Mouse (Mus musculus): Measurements from ENCODE around the gene Fam241a.
A peak's percentile ranks its signal among the peaks of the same experiment; 100 is the strongest.

Gene Fam241a

DNA sequence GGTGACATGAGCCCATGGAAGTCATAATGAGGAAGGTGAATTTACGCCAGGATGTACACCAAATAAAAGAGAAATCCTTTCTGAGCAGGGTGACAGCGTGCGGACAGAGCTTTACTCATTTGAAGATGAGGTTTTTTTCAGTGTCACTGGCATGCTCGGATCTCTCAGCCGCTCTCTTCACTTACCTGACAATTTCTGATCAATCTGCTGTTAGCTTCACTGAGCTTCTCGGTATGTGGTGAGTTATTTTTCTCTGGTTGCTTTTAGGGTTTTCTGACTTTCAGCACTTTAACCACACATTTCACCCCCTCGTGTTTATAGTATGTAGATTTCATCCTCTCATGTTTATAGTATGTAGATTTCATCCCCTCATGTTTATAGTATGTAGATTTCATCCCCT lies 21.1 kb downstream of the Fam241a start:
- no peak for DNase-seq (ENCODE audit: low spot score in 2 of 2)

DNA sequence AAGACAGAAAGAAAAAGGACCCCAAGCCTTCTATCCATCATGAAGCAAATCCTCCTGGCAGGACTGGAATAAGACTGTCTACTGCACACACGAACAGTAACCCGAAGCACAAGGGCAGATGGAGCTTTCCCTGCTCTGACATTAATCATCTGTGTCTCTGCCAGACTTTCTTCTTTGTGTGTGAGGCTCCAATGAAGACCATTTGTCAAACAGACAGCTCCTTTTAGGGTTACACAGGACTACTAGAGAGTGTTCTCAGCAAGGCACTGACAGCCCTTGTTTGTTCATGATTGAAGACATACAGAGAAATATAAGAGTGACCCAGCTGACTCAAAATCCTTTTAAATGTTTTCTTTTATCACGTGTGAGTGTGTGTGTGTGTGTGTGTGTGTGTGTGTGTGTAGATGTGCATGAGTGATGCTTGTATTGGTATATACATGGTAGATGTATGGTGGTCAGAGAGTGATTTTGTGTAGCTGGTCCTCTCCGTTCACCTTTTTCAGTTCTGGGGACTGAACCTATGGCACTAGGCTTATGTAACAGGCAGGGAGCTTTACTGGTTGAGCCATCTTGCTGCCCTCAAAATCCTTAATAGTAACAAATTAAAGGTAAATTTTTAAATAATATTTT lies 21.8 kb downstream of the Fam241a start:
- no peak for DNase-seq (ENCODE audit: low spot score in 2 of 2)

DNA sequence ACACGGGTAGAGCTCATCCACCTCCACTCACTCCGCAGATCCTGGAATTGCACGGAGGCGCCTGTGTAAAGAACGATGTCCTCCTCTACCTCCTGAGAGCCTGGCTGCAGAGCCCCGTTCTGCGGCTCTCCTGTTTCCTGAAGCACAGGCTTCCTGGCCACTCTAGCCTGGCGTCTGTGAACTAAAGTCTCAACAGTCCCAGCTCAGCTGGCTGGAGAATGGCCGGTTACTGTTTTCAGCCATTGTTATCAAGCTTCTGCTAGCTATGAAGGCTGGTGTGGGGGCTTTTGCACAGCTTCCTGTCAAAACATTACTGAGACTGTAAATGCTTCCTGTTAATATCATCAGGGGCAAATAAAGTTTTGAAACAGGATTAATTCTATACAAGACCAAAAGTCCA lies 24.5 kb downstream of the Fam241a start:
- no peak for DNase-seq (ENCODE audit: low spot score in 2 of 2)

DNA sequence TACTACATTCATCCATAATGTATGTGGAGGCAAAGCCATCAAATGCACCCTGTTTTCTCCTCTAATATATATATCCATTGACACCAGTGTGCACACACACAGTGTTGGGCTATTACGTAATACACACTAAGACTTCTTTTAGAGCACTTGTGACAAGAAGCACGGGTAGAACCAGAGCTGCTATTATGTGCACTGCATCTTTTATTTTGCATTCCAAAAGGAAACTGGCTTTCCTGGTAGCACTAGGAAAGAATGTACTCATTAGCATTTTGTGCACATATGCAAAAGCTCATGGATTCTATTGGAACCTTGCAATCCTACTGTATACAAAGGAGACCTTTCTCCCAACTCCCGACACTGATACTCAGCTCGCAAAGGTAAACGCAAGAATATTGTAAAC lies 27.2 kb downstream of the Fam241a start:
- DNase-seq (ENCODE audit: low spot score in 2 of 2), result no peak

DNA sequence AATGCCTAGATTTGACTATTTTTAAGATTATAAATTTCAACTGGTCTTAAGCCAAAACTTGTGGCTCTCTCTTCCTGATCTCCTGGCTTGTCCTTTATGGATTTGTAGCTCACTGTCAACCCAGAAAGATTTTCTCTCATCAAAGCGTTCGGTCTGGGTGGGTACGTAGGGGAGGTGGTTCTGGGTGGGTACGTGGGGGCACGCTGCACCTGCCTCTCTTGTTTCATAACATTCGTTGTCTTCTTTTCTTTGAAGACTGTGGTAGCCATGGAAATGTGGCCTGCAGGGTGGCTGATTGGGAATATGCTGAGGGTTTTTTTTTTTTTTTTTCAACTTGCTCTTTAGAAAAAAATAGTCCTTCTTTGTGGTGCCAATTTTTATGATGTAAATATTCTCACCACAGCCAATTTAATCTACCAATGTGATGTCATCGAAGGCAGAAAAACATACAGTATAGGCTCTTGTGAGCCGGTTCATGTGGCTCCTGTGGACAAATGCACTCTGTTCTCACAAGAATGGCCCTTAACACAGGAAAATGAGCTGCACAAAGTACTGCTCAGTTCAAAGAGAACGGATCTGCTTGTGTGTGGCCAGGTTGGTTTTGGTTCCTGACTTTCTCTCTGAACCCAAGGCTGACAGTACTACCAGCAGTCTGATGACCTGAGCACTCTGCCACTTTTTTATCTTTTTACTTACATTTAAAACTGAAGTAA lies 27.9 kb downstream of the Fam241a start:
- DNase-seq (ENCODE audit: low spot score in 2 of 2), result no peak

DNA sequence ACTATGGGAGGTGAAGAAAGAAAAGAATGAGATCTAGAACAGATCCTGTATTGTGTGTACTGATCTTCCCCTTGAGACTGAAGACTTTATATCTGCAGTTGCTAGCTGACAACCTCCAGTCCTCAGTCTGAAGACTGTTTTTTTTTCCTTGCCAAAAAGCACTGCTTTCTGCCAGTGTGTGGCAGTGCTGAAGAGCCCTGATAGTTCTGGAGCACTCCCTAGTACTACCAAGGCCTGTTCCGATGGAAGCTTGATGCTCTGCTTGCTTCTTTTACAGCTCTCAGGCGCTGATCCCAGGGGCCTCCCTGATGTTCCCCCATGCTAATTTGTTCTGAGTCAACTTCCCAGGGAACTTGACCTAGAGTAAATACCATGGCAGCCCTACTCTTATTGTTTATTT lies 31.9 kb downstream of the Fam241a start:
- no peak for DNase-seq (ENCODE audit: low spot score in 2 of 2)

DNA sequence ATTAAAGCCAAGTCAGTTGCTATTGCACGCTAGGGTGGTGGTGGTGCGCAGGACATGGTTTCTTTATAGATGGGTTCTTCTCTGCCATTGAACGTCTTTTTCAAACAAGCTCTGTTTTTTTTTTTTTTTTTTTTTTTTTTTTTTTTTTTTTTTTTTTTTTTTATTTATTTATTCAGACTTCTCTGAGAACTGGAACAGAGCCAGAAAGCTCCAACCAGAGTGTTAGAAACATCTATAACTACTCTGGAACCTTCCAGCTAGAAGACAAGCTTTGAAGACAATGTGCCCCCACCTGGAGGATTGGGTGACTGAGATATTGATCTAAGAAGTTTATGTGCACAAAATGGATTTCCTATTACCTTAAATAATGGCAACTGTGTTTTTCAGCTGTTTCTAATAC lies 32.6 kb downstream of the Fam241a start:
- no peak for DNase-seq (ENCODE audit: low spot score in 2 of 2)

DNA sequence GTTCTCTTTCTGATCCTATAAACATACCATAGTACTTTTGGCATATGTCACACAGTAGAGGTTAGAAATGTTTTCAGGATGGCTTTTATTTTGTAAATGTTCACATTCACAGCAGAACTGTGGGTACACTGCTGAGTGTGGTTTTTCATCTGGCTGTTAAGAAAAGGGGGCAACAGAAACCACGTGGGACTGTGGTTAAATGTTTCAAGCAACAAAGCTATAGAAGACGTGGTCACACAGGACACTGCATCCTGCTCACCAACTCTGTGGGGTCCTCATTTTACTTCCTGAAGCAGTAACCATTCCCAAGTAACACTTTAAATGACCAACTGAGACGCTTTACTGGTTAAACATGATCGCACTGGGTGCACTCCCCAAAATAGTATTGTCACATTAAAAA lies 33.6 kb downstream of the Fam241a start:
- DNase-seq (ENCODE audit: low spot score in 2 of 2), result no peak

DNA sequence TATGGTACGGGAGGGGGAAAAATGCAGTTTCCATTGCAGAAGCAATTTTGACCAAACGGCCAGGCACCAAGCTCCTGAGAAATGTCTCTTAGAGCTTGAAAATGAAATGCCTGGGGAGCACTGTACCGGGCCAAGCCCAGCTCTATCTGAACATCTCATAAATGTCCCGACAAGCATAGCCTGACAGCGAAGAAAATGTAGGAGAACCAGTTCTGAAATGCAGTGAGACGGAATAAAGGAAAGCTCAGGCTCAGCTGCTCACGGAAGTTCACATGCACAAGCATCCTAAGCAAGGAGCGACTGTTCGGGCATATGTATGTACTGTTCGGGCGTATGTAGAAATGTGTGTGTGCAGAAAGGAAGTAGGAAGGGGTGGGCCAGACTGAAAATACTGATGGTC lies 34.8 kb downstream of the Fam241a start:
- no peak for DNase-seq (ENCODE audit: low spot score in 2 of 2)

DNA sequence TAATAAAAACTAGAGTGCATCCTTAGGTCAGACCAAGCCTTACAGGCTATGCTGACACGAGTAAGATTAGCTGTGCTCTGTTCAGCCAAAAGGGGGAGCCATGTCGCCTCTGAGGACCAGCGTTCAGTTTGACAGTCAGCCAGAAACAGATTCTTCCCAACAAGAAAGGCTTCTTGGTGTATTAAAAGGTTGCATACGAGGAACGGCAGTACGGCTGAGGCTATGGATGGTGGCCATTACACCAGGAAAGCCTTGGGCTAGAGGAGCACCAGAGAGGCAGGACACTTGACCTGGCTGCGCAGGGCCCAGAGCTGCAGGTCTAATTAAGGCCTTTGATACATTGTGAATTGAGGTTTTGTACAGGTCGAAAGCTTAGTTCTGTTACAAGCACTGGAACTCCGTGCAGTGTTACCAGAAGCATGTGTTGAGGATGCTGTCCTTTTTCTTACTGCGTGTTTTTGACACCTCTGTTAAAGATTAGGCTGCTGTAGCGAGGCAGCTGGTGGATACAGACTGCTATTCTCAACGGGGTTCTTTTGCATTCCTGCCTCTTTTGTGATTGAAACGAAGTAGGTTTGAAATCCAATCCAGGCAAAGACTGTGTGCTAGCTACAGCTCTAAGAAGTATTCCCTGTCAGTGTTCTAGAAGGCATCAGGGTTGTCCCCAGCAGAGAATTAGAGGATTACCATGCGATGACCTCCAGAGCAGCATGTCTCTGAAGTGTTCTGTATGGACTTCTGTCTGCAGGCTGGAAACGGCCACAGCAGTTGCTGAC lies 42.5 kb downstream of the Fam241a start:
- peak; percentile 33 to 37 for DNase-seq (ENCODE audit: low spot score in 2 of 2)

DNA sequence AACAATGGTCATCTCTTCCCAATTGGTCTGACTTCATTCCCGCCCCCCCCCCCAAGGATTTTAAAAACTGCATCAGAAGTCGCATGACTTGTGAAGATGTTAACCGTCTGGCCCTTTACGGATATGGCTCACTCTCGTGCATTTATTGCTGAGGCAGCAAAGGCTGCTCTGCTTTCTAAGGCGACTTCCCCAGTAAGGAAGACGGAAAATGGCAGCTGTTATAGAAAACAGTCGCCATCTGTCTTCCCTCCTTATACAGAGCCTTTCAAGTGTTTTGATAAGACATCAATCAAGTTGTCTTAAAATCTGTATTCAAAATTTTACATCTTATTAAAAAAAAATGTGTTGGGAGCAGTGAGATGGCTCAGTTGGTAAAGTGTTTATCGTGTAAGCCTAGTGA lies 43.4 kb downstream of the Fam241a start:
- DNase-seq (ENCODE audit: low spot score in 2 of 2), result no peak

DNA sequence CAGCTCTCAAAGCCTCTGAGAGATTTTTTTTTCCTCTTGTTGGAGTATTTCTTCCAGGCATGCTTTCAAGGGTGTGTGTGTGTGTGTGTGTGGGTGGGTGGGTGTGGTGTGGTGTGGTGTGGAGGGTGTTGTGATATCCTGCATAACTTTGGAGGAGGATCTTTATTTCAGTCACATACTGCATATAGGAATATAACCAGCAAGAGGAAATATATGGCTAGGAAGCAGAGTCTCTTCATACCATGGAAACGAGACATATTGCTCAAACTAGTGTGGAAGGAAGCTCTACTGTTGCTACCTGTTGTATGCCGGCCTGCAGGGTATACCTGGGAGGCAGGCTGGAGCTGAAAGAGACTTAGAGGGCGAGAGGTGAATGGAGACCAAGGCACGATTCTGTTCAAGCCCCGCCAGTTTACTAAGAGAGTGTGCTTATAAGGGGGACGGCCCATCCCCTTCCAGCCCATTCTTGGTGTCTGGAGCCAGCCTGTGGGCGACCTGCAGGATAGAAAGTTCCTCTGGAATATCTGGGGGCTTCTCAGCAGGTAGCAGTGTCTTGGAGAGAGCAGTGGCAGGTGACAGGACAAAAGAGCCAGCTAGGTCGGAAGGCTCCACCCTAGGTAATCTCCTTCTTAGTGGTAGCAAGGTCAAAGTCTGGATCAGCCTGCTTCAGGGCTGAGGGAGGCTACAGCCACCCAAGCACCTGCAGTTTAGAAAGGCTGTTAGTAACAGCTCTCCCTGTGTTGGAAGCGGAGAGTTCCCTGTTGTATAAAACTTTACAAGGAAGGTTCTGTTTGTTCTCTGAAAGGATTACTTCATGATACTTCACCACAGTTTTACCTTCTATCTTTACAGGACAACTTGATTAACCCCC lies 45.1 kb downstream of the Fam241a start:
- no peak for DNase-seq (ENCODE audit: low spot score in 2 of 2)

DNA sequence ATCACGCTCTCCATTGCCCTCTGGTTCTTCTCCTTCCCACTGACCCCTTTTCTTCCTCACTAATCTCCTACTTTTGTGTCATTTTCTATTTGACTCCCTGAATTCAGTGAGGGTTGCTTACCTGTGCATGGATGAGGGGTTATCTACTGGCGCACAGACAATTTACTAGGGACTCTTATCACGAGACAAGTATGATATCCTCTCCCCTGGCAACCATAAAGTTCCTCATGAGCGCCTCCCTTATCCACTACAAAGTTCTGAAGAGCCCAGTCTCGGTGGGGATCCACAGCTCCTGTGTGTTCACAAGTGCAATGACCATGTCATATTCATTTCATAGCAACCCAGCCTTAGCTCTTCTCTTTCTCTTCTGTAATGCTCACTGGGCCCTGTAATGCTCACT lies 46.2 kb downstream of the Fam241a start:
- DNase-seq (ENCODE audit: low spot score in 2 of 2), result no peak

DNA sequence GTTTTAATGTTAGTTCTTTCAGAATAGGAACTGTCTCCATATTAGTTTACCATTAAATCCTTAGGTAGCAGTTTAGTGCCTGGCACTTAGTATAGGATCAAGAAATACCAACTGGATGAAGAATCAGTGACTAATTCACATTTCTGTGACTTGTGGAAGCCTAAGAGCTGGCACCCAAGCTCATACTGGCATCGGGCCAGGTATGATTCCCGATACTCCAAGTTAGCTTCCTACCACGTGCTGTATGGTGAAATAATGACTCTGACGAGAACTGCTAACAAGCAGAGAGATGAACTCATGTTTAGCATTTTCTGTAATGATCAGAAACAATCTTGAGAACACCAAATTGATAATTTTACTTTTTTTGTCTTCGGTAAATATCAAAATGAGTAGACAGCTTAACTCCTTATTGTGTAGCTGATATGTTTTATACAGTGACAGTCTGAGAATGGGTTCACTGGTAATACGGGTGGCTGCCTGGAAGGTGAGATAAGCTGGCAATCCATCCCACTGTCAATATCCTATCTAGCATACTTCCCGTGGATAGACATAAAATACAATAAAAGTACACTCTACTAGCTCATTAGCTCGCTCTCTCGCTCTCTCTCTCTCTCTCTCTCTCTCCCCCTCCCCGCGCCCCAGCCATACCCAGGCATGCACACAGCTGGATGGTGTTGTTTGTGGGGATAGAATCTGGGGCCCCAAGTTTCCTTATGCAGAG lies 47.9 kb downstream of the Fam241a start:
- no peak for DNase-seq (ENCODE audit: low spot score in 2 of 2)

DNA sequence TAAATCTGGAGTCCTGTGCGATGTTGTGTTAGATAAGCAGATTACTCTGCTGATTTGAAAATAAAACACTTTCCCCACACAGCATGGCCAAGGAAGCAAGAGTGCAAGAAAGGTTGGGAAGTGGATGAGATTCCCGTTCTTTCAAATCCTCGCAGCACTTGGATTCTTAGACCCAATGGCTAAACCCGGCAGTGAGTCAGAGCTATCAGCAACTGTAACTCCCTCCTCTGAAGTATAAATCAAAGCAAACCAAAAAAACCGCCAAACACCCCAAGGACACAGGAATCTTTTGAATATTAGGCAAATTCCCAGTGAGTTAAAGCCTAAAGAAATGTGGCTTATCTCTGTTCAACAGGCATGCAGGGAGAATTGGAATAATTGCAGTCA lies 52.2 kb downstream of the Fam241a start:
- DNase-seq (ENCODE audit: low spot score in 2 of 2), result no peak

DNA sequence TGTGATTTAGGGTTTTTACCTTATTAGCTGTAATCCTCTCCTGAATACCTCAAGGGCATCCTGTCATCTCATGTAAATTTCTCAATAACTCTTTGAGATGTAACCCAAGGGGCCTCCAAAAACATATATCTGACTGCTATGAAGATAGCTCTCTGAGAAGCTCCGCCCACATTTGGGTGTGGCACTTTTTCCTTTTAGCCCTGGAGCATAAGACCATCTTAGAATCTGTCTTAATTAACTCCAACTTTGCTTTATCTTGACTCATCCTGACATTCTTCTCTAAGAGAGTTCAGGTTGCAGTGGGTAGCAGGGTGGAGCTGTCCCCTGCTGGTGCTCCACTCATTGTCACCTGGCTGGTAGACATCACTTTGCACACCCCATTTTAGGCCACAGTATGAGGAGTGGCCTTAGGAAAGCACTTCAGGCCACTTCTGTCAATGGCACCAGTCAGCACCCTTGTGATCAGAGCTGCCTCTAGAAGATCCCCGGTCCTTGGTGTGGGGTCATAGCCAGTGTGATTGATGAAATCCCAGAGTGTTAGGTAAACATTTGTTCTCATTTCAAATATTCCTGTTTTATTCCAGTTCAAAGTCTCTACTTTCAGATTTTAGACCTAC lies 52.7 kb downstream of the Fam241a start:
- no peak for DNase-seq (ENCODE audit: low spot score in 2 of 2)

DNA sequence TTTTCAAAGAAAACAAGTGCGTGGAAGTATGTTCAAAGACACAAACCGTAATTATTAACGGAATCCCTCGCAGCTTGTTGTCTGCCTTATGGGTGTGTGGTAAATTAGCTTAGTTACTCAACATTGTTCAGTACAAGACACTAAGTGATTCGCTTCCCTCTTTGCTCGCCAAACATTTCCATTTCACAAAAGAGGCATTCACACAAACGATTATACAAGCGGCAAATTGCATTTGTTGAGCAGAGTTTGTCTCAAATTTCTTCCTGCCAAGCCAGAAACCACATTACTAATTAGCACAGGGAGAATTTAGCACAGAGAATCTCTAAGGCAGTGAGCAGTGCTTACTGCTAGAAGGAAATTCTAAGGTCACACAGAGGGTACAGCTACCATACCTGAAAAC lies 54.2 kb downstream of the Fam241a start:
- DNase-seq (ENCODE audit: low spot score in 2 of 2), result no peak

DNA sequence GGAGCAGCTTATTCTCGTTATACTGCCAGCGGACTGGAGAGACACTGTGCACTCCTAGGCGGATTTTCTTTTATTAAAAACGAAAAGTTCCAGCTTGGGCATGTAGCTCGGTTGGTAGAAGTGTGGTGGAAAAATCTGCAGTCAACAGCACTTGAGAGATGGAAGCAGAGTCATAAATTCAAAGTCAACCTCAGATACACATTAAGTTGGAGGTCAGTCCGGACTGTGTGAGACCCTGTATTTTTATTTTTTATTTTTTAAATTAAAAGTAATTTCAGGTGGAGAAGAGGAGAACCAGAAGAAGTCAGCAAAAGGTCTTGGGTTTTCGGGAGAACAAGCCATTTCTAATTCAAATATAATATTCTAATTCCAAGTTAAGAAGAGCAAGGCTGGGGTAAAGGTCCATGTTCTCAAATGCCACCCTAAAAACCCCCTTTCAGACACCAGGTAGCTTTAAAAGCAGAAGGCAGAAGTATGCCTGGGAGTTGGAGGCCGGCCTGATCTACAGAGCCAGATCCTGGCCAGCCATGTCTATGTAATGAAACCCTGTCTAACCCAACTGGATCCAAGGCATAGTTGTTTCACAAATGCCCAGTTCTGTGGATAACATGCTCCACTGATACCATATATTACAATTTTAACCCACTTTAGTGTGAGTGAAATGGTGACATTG lies 58.0 kb downstream of the Fam241a start:
- DNase-seq (ENCODE audit: low spot score in 2 of 2), result no peak

DNA sequence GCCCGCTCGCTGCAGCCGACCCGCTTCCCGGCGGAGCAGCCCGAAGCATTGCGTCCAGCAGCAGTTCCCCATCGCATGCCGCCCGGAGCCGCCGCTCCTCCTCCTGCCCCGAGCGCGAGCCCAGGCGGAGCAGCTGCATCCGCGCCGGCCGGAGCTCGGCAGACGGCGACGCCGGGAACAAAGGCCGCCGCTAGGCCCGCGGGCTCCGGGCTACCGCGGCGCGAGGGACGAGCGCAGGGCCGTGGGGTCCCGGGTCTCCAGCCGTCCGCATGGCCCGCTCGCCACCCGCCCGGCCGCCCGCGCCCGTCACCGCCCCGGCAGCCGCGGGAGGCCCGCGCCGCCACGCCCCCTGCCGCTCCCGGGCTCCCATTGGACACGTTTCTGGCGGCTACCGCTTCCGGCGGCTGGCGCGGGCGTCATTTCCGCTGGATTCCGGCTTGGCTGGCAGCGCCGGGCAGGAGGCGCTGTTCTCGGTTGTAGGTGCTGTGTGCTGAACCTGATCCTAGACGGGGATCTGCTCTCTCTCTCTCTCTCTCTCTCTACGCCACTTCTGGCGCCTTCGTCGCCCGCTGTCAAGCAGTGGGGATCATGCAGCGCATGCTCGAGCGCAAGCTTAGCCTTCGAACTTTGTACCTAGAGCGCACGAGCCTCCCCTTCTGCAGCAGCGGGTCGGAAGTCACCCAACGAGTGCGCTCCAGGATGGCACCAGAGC lies 58.8 kb downstream of the Fam241a start, which contains the start of gene Ap1ar:
TSS of gene Ap1ar (minus strand) at position 370 of the 712 bp plus-strand sequence.
- DNase-seq (ENCODE audit: low spot score in 2 of 2), result peak; percentile 92 to 93

DNA sequence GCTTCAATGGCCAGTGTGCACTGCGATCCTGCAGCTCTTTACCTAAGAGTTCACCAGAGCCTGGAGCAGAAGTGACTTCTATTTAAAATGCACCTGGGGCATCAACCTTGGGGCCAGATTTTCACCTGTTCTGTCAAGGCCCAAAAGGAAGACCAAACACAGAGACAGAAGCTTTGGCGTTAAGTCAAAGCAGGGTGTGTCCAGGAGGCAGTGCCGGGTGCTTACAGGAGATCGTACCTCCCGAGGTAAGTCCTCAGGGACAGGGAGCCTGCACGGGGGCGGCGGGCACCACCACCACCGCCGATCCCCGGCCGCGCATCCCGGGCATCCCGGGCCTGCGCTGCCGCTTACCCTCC lies 59.3 kb downstream of the Fam241a start:
- DNase-seq (ENCODE audit: low spot score in 2 of 2), result no peak

All from frontal cortex, postnatal 25 days (tissue).